Mouse (Mus musculus) kidney, embryonic 15.5 days (tissue): Measurements from ENCODE around the gene Hyal2. TPM values are rescaled to one million over a fixed set of nuclear protein-coding genes. Genes with fewer than 3 reads are reported as not detected.
A peak's percentile ranks its signal among the peaks of the same experiment; 100 is the strongest.

Experiments used
- ATAC-seq: fragments of 200-750 bp; cut with Nextera tagmentation; replicated peaks from 2 replicates; pipeline ENCODE4 v1.8.0; 2017; ENCODE audit warnings: moderate TSS enrichment; ENCODE audit not compliant: low FRiP score
- H3K27ac ChIP-seq: fragments of 300-500 bp; sonication (generic); 2 replicates; pipeline ENCODE4 v1.5.1; 2015; ENCODE audit warnings: mild to moderate bottlenecking, inconsistent platforms
- H3K27me3 ChIP-seq: fragments of 300-500 bp; sonication (generic); 2 replicates; pipeline ENCODE4 v1.6.1; 2015; ENCODE audit warnings: inconsistent platforms
- H3K36me3 ChIP-seq: fragments of 300-500 bp; sonication (generic); 2 replicates; pipeline ENCODE4 v1.6.1; 2015; ENCODE audit warnings: inconsistent platforms
- H3K4me1 ChIP-seq: fragments of 300-500 bp; sonication (generic); 2 replicates; pipeline ENCODE4 v1.6.1; 2015; ENCODE audit warnings: inconsistent platforms
- H3K4me2 ChIP-seq: fragments of 300-500 bp; sonication (generic); 2 replicates; pipeline ENCODE4 v1.6.1; 2015; ENCODE audit warnings: moderate library complexity, mild to moderate bottlenecking, inconsistent platforms
- H3K4me3 ChIP-seq: fragments of 300-500 bp; sonication (generic); replicated peaks from 2 replicates; pipeline ENCODE4 v1.5.1; 2015; ENCODE audit warnings: mild to moderate bottlenecking, inconsistent platforms
- H3K9ac ChIP-seq: fragments of 300-500 bp; sonication (generic); 2 replicates; pipeline ENCODE4 v1.6.1; 2015; ENCODE audit warnings: mild to moderate bottlenecking, inconsistent platforms
- H3K9me3 ChIP-seq: fragments of 300-500 bp; sonication (generic); replicated peaks from 2 replicates; pipeline ENCODE4 v1.6.1; 2016; ENCODE audit warnings: inconsistent platforms
- WGBS: fragments of 180-500 bp; shearing (Covaris S2); methylation state at CpG from one replicate; pipeline ENCODE4 v1.1.7; 2015; ENCODE audit warnings: mixed read lengths; 5-methylcytosine and 5-hydroxymethylcytosine counted together
- polyA plus RNA-seq: library from polyadenylated mRNA; unstranded; fragments of >200 nt; fragmentation: Nextera tagmentation; extraction: Ambion mirVana; gene quantifications from 2 replicates; pipeline ENCODE4 v1.2.1, GENCODE M21; 2015

Hyal2 gene
- polyA plus RNA-seq, 1 experiment from 2014 or later = 117 TPM

GRCm38 (mm10) chr9:107540420-107540819 lies 27.3 kb upstream of the Hyal2 start:
- 0 out of 2 replicates have a peak overlapping the region, but pooled peaks have one; percentile 1 for H3K4me3 ChIP-seq
- H3K27ac ChIP-seq = 0 out of 2 replicates have a peak overlapping the region, but pooled peaks have one; percentile 81
- H3K9ac ChIP-seq = 0 out of 2 replicates have a peak overlapping the region, but pooled peaks have one; percentile 69
- H3K27me3 ChIP-seq = no peaks in the 10 kb centered on the region
- peak overlapping the region; percentile 85 for H3K4me2 ChIP-seq
- H3K4me1 ChIP-seq = peaks cover 51% of the 10 kb centered on the region
- peaks cover 56% of the 10 kb centered on the region for H3K36me3 ChIP-seq
- 52% methylated on average over 4 of the region's 4 CpGs for WGBS
- no peaks in the 10 kb centered on the region for H3K9me3 ChIP-seq
- ATAC-seq = no peak

DNA sequence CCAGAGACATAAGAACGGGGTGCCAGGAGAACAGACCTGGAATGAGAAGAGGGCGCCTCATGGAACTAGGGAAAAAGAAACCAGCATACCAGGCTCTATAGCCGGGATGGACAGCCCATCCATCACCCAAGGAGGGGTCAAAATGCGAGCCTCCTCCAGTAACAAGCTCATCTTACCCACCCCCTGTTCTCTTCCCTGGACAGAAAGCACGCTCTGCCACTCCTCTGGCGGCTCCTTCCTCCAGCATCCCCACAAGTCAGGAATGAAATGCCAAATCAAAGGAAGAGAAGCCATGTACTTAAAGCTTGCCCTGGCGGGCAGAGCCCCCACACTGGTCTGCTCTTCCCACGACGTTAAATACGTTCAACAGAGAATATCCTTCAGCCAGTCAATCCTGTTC lies 26.7 kb upstream of the Hyal2 start:
- Histone ChIP-seq H3K36me3 (peaks cover 57% of the 10 kb centered on the region), H3K9me3 (no peaks in the 10 kb centered on the region), H3K4me3 (peak overlapping the region; percentile 84), H3K4me1 (peaks cover 46% of the 10 kb centered on the region), H3K9ac (peak overlapping the region; percentile 69; the same call in 1 of the 2 replicates), H3K4me2 (peak overlapping the region; percentile 85), H3K27me3 (no peaks in the 10 kb centered on the region), H3K27ac (peak overlapping the region; percentile 81)
- 23% methylated on average over 10 of the region's 10 CpGs for WGBS
- ATAC-seq = no peak

DNA sequence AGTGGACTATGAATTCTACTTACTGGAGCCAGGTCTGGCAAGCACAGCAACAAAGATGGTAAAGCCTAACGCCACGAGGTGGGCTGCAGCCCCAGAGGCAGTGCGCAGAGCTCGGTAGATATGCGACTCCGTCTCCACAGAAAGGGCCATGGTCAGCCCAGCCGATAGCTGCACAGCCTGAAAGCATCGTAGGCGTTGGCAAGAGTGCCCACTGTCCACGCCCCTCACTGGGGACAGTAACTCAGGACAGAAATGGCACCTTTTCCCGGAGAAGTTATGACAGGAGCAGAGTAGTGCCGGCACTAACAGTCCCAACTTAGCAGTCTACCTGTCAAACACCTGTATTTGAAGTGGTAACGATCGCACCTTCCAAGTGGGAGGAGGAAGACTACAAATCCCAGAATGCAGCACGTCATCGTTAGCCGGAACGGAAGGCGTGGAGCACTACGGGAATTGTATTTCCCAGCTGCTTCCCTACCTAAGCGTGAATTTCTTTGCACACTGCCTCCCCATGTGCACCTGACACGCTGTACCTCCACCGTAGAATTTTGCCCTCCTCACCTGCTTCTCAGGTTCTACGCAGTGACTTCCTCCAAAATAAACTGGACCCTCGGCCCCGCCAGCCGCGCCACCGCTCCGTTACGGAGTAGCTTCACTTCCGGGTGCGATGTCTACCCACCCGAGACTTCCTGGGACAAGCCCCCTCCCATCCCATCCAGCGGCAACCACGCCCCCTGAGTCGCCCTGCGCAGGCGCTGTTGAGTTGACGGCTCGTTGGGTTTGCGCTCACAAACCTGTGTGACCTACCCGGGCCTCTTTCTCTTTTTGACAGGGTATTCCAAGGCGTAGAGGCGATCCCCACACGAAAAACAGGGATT lies 26.0 kb upstream of the Hyal2 start, which contains the start of the genes Cyb561d2 and Nprl2:
Gene Cyb561d2 (minus strand): TSS at position 720 of the 878 bp plus-strand sequence.
Gene Nprl2 (plus strand): TSS at position 753 of the 878 bp plus-strand sequence.
- Histone ChIP-seq H3K9ac (peak within 1 kb of the TSS; percentile 69), H3K9me3 (no peaks in the 10 kb centered on the region), H3K4me2 (peak within 1 kb of the TSS; percentile 85), H3K27ac (peak within 1 kb of the TSS; percentile 81), H3K36me3 (peaks cover 59% of the 10 kb centered on the region), H3K4me1 (peaks cover 43% of the 10 kb centered on the region), H3K27me3 (no peaks in the 10 kb centered on the region), H3K4me3 (peak within 1 kb of the TSS; percentile 84)
- peak; percentile 85 for ATAC-seq
- WGBS = under 1% methylated on average over 46 of the region's 46 CpGs

GRCm38 (mm10) chr9:107542352-107542686 lies 25.4 kb upstream of the Hyal2 start:
- ATAC-seq = peak; percentile 27
- H3K4me1 ChIP-seq = peaks cover 43% of the 10 kb centered on the region
- peak overlapping the region; percentile 85 for H3K4me2 ChIP-seq
- peak overlapping the region; percentile 84 for H3K4me3 ChIP-seq
- H3K36me3 ChIP-seq = peaks cover 53% of the 10 kb centered on the region
- no peaks in the 10 kb centered on the region for H3K27me3 ChIP-seq
- H3K9me3 ChIP-seq = no peaks in the 10 kb centered on the region
- H3K9ac ChIP-seq = peak overlapping the region; percentile 69
- peak overlapping the region; percentile 81 for H3K27ac ChIP-seq
- under 1% methylated on average over 11 of the region's 11 CpGs for WGBS

GRCm38 (mm10) chr9:107542721-107543120 lies 25.0 kb upstream of the Hyal2 start:
- H3K4me1 ChIP-seq = peaks cover 46% of the 10 kb centered on the region
- peak overlapping the region; percentile 81 for H3K27ac ChIP-seq
- H3K9me3 ChIP-seq = no peaks in the 10 kb centered on the region
- peak overlapping the region; percentile 84 for H3K4me3 ChIP-seq
- H3K27me3 ChIP-seq = no peaks in the 10 kb centered on the region
- peaks cover 49% of the 10 kb centered on the region for H3K36me3 ChIP-seq
- 23% methylated on average over 8 of the region's 8 CpGs for WGBS
- no peak for ATAC-seq
- H3K9ac ChIP-seq = peak overlapping the region; percentile 69
- H3K4me2 ChIP-seq = peak overlapping the region; percentile 85

DNA sequence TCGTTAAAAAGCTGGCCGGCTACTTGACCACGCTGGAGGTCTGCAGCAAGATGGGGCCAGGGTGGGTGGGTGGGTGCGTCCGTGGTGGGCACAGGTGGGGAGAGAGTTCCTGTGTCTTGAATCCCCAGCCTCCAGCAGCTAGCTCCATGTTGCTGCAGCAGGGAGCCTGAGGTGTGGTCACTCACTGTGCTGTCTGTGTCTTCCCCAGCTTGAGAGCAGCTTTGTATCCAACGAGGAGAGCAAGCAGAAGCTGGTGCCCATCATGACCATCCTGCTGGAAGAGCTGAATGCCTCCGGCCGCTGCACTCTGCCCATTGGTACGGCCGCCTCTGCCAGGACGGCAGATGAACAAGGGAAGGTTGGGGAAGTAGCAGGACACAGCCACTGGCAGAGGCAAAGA lies 24.4 kb upstream of the Hyal2 start:
- WGBS = 84% methylated on average over 11 of the region's 11 CpGs
- ATAC-seq = no peak

GRCm38 (mm10) chr9:107544196-107544700 lies 23.5 kb upstream of the Hyal2 start:
- Histone ChIP-seq H3K27ac (no peak overlapping the region), H3K4me3 (no peak overlapping the region), H3K27me3 (no peaks in the 10 kb centered on the region), H3K4me2 (no peak overlapping the region), H3K4me1 (peaks cover 46% of the 10 kb centered on the region), H3K9me3 (no peaks in the 10 kb centered on the region), H3K9ac (no peak overlapping the region), H3K36me3 (peaks cover 34% of the 10 kb centered on the region)
- ATAC-seq = no peak
- WGBS = 95% methylated on average over 17 of the region's 17 CpGs

More for the DNA sequence above, 24.4 kb upstream of the Hyal2 start:
- H3K9me3 ChIP-seq = no peaks in the 10 kb centered on the region
- no peak overlapping the region for H3K27ac ChIP-seq
- peaks cover 43% of the 10 kb centered on the region for H3K36me3 ChIP-seq
- H3K4me2 ChIP-seq = peak overlapping the region; percentile 85
- H3K27me3 ChIP-seq = no peaks in the 10 kb centered on the region
- H3K4me1 ChIP-seq = peaks cover 46% of the 10 kb centered on the region
- H3K9ac ChIP-seq = no peak overlapping the region
- peak overlapping the region; percentile 84; the same call in 1 of the 2 replicates for H3K4me3 ChIP-seq

- no peak overlapping the region for H3K27ac ChIP-seq
- WGBS = 93% methylated on average over 12 of the region's 12 CpGs
- H3K4me1 ChIP-seq = peaks cover 48% of the 10 kb centered on the region
- no peaks in the 10 kb centered on the region; the same call in 1 of the 2 replicates for H3K27me3 ChIP-seq
- H3K9ac ChIP-seq = no peak overlapping the region
- no peak overlapping the region for H3K4me2 ChIP-seq
- no peaks in the 10 kb centered on the region for H3K9me3 ChIP-seq
- peaks cover 29% of the 10 kb centered on the region for H3K36me3 ChIP-seq
- H3K4me3 ChIP-seq = no peak overlapping the region
- ATAC-seq = no peak
Measured at GRCm38 (mm10) chr9:107544729-107545128, 23.0 kb upstream of the Hyal2 start.

- Histone ChIP-seq H3K27me3 (no peaks in the 10 kb centered on the region; the same call in 1 of the 2 replicates), H3K4me3 (no peak overlapping the region), H3K4me1 (peaks cover 49% of the 10 kb centered on the region), H3K4me2 (no peak overlapping the region), H3K9me3 (no peaks in the 10 kb centered on the region), H3K9ac (no peak overlapping the region), H3K36me3 (peaks cover 24% of the 10 kb centered on the region), H3K27ac (no peak overlapping the region)
- WGBS = 93% methylated on average over 10 of the region's 10 CpGs
- no peak for ATAC-seq
Measured at GRCm38 (mm10) chr9:107545199-107545598, 22.5 kb upstream of the Hyal2 start.

GRCm38 (mm10) chr9:107545602-107546001 lies 22.1 kb upstream of the Hyal2 start:
- Histone ChIP-seq H3K36me3 (peaks cover 24% of the 10 kb centered on the region), H3K9ac (no peak overlapping the region), H3K4me3 (no peak overlapping the region), H3K9me3 (no peaks in the 10 kb centered on the region), H3K27ac (no peak overlapping the region), H3K4me2 (no peak overlapping the region), H3K27me3 (no peaks in the 10 kb centered on the region; the same call in 1 of the 2 replicates), H3K4me1 (peaks cover 49% of the 10 kb centered on the region)
- WGBS = 9% methylated on average over 3 of the region's 3 CpGs
- no peak for ATAC-seq

- Histone ChIP-seq H3K9ac (no peak within 1 kb of the TSS), H3K9me3 (no peaks in the 10 kb centered on the region), H3K4me2 (peak within 1 kb of the TSS; percentile 54), H3K36me3 (peaks cover 24% of the 10 kb centered on the region), H3K27me3 (no peaks in the 10 kb centered on the region; the same call in 1 of the 2 replicates), H3K27ac (peak within 1 kb of the TSS; percentile 63), H3K4me3 (peak within 1 kb of the TSS; percentile 19), H3K4me1 (peaks cover 52% of the 10 kb centered on the region)
- WGBS = 3% methylated on average over 20 of the region's 20 CpGs
- peak; percentile 57 for ATAC-seq
Measured at GRCm38 (mm10) chr9:107547026-107547425, 20.7 kb upstream of the Hyal2 start, which contains the start of gene Zmynd10. Zmynd10 (plus strand) TSS chr9:107547298.

- ATAC-seq = no peak
- H3K27me3 ChIP-seq = no peaks in the 10 kb centered on the region; the same call in 1 of the 2 replicates
- H3K4me2 ChIP-seq = no peak overlapping the region
- no peak overlapping the region for H3K9ac ChIP-seq
- H3K36me3 ChIP-seq = peaks cover 24% of the 10 kb centered on the region
- H3K4me3 ChIP-seq = no peak overlapping the region
- peaks cover 54% of the 10 kb centered on the region for H3K4me1 ChIP-seq
- 85% methylated on average over 5 of the region's 5 CpGs for WGBS
- H3K27ac ChIP-seq = no peak overlapping the region
- H3K9me3 ChIP-seq = no peaks in the 10 kb centered on the region
Measured at GRCm38 (mm10) chr9:107547957-107548356, 19.8 kb upstream of the Hyal2 start.
